Mouse (Mus musculus): ENCODE results near the gene Znrf1.

Gene Znrf1

DNA sequence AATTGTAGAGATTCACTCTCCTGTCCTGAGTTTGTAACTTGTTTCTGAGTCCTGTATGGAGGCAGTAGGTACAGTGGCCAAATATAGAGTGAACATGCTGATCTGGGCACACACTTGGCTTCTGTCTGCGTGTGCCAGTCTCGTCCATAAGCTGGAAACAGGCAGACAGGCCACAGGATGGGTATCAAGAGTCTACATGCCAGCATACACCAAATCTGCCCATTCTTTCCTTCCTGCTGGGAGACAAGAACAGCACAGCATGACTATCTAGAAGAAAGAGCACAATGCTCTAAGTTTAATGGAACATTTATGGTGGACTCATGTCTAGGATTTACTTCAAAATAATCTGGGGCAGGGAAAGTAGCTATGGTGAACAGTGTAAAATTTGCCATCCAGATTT lies 59.1 kb downstream of the Znrf1 start:
- no peak for DNase-seq (ENCODE audit: extremely low read depth, insufficient read length, low spot score)

DNA sequence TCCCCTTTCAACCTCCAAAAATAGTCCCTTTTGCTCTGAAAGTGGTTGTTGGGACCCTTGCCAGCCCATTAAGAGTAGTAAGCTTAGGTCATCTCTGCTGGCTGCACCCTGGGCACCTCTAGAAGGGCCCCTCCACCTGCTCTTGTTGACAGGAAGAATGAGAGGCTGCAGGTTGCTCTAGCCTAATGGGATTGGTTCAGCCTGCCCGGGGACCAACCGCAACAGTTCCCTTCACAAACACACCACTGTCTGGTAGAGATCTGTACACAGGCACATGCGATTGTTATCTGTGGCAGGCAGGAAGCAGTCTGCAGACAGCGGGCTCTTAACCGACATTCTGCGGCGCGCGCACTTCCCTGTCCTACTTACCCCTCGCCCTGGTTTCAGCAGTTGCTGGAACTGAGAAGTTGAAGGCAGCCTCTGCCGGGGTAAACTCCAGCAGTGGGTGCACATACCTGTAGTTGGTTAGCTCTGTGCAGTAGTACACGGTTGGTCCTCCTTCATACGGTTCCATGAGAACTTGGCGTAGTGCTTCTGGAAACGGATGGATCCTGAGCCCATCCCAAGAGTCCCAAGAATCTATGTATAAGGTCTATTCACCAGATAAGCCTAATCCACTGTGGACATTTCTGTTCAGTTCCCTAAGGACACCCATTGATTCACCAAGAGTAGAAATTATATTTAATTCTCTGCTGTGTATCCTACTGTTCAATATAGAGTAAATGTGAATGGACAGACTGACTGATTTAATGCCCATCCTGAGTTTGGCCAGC lies 60.0 kb downstream of the Znrf1 start:
- no peak for DNase-seq (ENCODE audit: extremely low read depth, insufficient read length, low spot score)

GRCm38 (mm10) chr8:111596485-111596821 lies 60.6 kb downstream of the Znrf1 start:
- no peak for DNase-seq (ENCODE audit: extremely low read depth, insufficient read length, low spot score)

GRCm38 (mm10) chr8:111597310-111597709 lies 61.4 kb downstream of the Znrf1 start:
- DNase-seq (ENCODE audit: extremely low read depth, insufficient read length, low spot score) = no peak

GRCm38 (mm10) chr8:111599707-111600444 lies 64.0 kb downstream of the Znrf1 start:
- no peak for DNase-seq (ENCODE audit: extremely low read depth, insufficient read length, low spot score)

DNA sequence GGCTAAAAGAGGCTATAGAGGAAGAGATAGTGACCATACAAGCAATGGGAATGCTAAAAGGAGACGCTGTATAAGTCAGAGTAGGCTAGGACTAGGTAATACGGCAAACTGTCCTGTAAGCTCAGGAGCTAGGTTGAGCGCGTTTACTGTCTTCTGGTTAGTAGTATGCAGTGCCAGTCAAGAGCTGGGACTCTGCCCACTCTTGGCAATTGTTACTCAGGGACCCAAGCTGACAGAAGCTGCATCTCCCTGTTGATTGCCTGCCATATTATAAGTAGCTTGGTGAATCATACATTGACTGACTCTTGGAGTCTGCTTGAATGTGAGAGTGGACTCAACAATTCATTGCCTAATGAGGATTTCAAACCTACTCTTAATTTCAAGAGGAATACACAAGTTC lies 66.2 kb downstream of the Znrf1 start:
- DNase-seq (ENCODE audit: extremely low read depth, insufficient read length, low spot score) = no peak

DNA sequence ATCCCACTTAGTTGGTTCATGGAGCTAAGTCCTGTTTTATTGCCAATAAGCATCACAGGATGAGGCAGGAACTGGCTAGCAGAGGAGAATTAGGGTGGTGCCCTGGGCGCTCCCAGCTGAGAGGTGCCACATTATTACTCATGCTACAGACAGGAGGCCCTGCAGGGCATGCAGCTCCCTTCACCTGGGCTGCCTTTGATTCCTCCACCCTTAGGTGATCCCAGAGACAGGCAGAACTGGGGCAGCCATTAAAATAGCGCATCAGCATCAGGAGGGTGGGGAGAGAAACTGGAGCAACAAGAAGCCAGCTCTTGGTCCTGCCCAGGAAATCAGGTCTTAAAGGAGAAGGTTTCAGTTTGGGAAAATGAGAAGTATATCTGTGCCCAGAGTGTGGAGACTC lies 69.1 kb downstream of the Znrf1 start:
- DNase-seq (ENCODE audit: extremely low read depth, insufficient read length, low spot score) = no peak

GRCm38 (mm10) chr8:111606961-111607360 lies 71.1 kb downstream of the Znrf1 start:
- no peak for DNase-seq (ENCODE audit: extremely low read depth, insufficient read length, low spot score)

GRCm38 (mm10) chr8:111607414-111607813 lies 71.5 kb downstream of the Znrf1 start:
- DNase-seq (ENCODE audit: extremely low read depth, insufficient read length, low spot score) = no peak

GRCm38 (mm10) chr8:111613181-111613580 lies 77.3 kb downstream of the Znrf1 start:
- no peak for DNase-seq (ENCODE audit: extremely low read depth, insufficient read length, low spot score)

DNA sequence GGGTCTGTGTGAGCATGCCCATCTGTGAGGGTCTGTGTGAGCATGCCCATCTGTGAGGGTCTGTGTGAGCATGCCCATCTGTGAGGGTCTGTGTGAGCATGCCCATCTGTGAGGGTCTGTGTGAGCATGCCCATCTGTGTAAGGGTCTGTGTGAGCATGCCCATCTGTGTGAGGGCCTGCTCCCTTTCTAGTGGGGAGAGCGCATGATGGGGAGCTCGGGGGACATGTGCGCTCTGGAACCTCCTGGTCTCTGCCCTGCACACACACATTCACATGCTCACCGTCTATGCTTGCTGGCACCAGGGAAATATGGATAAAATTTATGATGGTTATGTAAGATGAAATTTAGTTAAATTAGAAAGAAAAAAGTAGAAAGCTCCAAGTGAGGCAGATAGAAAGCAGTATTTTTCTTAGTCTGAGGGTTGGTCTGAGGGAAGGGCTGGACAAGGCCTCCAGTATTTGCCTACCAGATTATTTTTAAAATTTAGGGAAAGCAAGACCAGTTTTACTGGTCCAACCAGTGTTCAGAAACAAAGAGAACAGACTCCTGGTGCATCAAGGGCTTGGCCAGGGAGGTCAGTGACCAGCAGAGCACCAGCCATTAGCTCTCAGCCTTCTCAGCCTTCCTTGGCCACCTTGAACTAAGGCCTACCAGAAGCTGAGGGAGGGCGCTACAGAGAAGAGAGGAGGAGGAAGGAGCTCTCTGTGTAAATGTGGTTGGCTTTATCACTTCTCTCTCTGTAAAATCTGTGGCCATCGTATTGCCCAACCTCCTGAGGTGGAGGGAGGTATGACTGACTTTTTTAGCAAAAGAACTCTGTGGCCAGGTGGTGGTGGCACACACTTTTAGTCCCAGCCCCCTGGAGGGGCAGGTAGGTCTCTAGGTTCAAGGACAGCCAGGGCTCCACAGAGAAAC lies 79.1 kb downstream of the Znrf1 start:
- DNase-seq (ENCODE audit: extremely low read depth, insufficient read length, low spot score) = no peak

GRCm38 (mm10) chr8:111617812-111618211 lies 81.9 kb downstream of the Znrf1 start:
- no peak for DNase-seq (ENCODE audit: extremely low read depth, insufficient read length, low spot score)

DNA sequence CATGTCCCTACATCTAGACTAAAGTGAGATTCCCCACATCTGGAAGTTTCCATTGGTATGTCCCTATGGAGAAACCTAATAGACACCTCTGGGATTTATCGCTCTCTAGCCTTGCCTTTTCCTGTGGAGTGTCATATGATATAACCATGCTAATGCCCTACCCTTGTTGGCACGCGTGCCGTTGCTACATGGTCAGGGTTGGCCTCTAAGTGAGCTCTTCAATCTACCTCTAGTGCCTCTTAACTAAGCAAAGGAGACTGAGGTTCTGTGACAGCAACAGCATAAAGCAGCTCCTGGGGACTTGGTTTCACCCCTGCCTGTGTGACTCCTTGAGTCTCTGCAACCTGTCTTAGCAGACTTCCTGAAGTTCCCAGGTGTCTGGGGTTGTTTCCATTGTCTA lies 82.4 kb downstream of the Znrf1 start:
- no peak for DNase-seq (ENCODE audit: extremely low read depth, insufficient read length, low spot score)

DNA sequence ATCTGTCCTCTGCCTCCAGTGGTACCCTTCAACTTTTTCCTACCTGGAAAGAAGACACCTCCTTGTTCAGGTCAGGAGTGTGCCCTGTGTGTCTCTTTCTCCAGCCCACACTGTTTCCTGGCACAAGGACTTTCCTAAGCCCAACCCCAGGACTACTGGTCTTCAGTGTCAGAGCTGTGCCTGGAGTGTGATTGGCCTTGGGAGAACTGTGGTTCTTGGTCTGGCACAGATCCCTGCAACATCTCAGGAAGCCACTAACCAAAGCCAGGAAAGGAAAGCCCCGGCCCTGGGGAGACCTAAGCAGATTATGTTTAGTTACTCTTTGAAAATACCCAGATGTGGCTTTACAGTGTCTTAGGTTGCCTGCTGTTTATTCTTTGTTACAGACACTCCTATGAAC lies 84.0 kb downstream of the Znrf1 start:
- peak; percentile 55 for DNase-seq (ENCODE audit: extremely low read depth, insufficient read length, low spot score)

GRCm38 (mm10) chr8:111622104-111622503 lies 86.2 kb downstream of the Znrf1 start:
- no peak for DNase-seq (ENCODE audit: extremely low read depth, insufficient read length, low spot score)

DNA sequence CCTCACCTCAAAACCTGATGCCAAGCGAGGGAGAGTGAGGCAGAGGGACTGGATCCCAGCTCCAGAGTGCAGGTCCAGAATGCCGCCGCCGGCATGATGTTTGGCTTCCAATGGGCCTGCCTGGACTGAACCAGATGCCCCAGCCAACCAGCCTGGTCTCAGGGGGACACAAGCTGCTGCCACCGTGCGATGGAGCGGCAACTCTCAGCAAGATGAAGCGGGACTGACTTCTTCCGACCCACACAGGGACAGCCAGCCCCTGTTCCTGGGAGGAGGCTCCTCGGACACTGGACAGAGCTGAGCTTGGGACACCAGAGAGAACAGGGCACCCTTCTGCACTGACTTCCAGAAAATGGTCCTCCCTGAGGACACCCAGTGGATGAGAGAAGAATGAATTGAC lies 86.7 kb downstream of the Znrf1 start:
- no peak for DNase-seq (ENCODE audit: extremely low read depth, insufficient read length, low spot score)

- DNase-seq (ENCODE audit: extremely low read depth, insufficient read length, low spot score) = peak; percentile 75
Observed at GRCm38 (mm10) chr8:111624081-111624852, 88.4 kb downstream of the Znrf1 start.

GRCm38 (mm10) chr8:111624853-111625221 lies 88.9 kb downstream of the Znrf1 start:
- DNase-seq (ENCODE audit: extremely low read depth, insufficient read length, low spot score) = no peak

DNA sequence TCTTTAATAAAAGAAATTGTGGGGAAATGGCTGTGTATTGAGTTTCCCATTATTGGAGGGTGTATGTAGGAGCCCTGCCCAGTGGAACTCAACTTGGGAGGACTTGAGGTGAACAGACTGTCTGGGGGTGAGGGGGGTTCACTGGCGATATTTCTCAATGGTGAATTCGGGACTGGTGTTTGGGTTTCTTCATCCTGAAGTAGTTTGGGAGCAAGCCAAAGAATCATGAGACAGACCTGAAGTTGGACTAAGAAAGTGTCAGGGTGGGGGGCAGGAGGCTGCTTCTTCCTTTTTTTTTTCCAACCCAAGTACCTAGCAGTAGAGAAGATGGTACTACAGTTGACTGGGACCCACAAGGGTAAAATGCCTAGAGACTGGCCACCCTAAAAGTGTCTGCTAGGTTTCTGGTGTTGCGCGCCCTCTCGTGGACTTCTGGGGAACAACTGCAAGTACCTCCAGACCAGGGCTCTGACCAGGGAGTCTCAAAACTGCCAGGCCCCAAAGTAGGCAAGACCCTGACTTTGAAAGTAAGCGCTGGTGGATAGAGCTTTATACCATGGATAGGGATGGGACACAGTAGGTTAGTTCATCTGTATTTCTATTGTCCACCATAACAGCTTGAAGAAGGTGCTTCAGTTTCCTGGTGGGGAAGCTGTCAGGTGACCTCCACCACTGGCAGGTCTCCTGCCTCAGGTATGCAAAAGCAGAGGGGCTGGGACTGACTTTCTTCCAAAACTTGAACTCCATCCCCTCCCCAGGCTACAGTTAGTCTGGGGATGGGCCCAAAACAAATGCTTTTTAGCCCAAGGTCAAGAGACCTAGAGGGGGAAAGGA lies 90.0 kb downstream of the Znrf1 start:
- DNase-seq (ENCODE audit: extremely low read depth, insufficient read length, low spot score) = peak; percentile 42

DNA sequence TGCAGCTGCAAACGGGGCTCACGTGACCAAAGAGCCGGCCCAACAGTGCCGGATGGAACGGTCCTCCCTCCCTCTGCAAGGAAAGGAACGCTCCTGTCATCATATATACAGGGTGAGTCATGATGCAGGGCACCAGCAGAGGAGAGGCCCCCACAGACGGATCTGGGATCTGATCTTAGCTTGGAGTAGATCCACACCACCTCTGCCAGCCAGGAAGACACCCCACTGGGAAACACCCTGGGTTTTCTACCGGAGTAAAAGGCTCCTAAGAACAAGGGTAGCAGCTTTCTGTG lies 90.6 kb downstream of the Znrf1 start:
- peak; percentile 57 for DNase-seq (ENCODE audit: extremely low read depth, insufficient read length, low spot score)
